Mouse (Mus musculus) kidney, embryonic 16.5 days (tissue): ENCODE results near the gene Rapgef3. TPM values are rescaled to one million over a fixed set of nuclear protein-coding genes. Genes with fewer than 3 reads are reported as not detected.

Source experiments
- ATAC-seq: fragments of 200-750 bp; cut with Nextera tagmentation; 2 replicates; pipeline ENCODE4 v1.8.0; 2017; ENCODE audit warnings: moderate TSS enrichment; ENCODE audit not compliant: low FRiP score, low TSS enrichment
- H3K27ac ChIP-seq: fragments of 300-500 bp; sonication (generic); 2 replicates; pipeline ENCODE4 v1.5.1; 2014; ENCODE audit warnings: low read length
- H3K27me3 ChIP-seq: fragments of 300-500 bp; sonication (generic); 2 replicates; pipeline ENCODE4 v1.6.1; 2014; ENCODE audit warnings: low read length, control low read depth, mixed read lengths; ENCODE audit not compliant: insufficient read depth
- H3K36me3 ChIP-seq: fragments of 300-500 bp; sonication (generic); 2 replicates; pipeline ENCODE4 v1.6.1; 2014; ENCODE audit warnings: low read length, control low read depth, mixed read lengths; ENCODE audit not compliant: insufficient read depth
- H3K4me1 ChIP-seq: fragments of 300-500 bp; sonication (generic); 2 replicates; pipeline ENCODE4 v1.6.1; 2014; ENCODE audit warnings: low read length, control low read depth, mixed read lengths; ENCODE audit not compliant: insufficient read depth
- H3K4me2 ChIP-seq: fragments of 300-500 bp; sonication (generic); replicated peaks from 2 replicates; pipeline ENCODE4 v1.6.1; 2014; ENCODE audit warnings: low read depth, low read length
- H3K4me3 ChIP-seq: fragments of 300-500 bp; sonication (generic); 2 replicates; pipeline ENCODE4 v1.5.1; 2014; ENCODE audit warnings: mild to moderate bottlenecking, low read length
- H3K9ac ChIP-seq: fragments of 300-500 bp; sonication (generic); replicated peaks from 2 replicates; pipeline ENCODE4 v1.6.1; 2014; ENCODE audit warnings: low read length
- H3K9me3 ChIP-seq: fragments of 300-500 bp; sonication (generic); 2 replicates; pipeline ENCODE4 v1.6.1; 2016; ENCODE audit warnings: low read length, control low read depth
- WGBS: fragments of 180-500 bp; shearing (Covaris S2); extraction: QIAGEN DNeasy Blood & Tissue Kit; methylation state at CpG from one replicate; pipeline ENCODE4 v1.1.7; 2014; 5-methylcytosine and 5-hydroxymethylcytosine counted together
- polyA plus RNA-seq: library from polyadenylated mRNA; unstranded; fragments of >200 nt; fragmentation: Nextera tagmentation; extraction: Ambion mirVana; gene quantifications from 2 replicates; pipeline ENCODE4 v1.2.1, GENCODE M21; 2015

Gene Rapgef3
- polyA plus RNA-seq, 1 experiment from 2014 or later, result 36.3 TPM

- no peak within 1 kb of the TSS for H3K27ac ChIP-seq
Observed at GRCm38 (mm10) chr15:97731111-97731510, 36.7 kb downstream of the Rapgef3 start, which contains the start of gene Endou. Gene Endou (minus strand): TSS chr15:97731339.

DNA sequence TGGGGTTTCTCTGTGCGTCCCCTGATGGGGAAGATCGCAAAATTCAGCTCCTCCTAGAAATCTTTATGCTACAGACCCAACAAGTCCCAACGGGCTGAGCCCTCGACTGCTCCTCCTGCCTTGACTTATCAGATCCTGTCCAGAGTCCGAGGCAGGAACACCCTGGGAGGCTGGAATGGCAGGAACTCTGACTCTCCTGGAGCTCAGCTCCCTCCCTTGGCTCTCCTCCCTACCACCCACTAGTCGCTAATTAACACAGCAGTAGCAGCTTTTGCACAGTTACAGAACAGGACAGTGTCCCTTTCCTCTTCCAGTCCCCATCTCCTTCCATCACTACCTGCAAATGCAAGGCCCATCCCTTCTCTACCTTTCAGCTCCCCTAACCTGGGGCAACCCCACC, 37.4 kb downstream of the Rapgef3 start:
- peak; percentile 74; the same call in 1 of the 2 replicates for ATAC-seq
- peaks cover 6% of the 10 kb centered on the region; the same call in 1 of the 2 replicates for H3K4me1 ChIP-seq
- no peak overlapping the region for H3K4me3 ChIP-seq
- WGBS, result 54% methylated on average over 6 of the region's 6 CpGs
- H3K9ac ChIP-seq, result no peak overlapping the region
- no peaks in the 10 kb centered on the region for H3K27me3 ChIP-seq
- no peak overlapping the region for H3K27ac ChIP-seq
- no peaks in the 10 kb centered on the region for H3K36me3 ChIP-seq
- no peak overlapping the region for H3K4me2 ChIP-seq
- H3K9me3 ChIP-seq, result no peaks in the 10 kb centered on the region

More at GRCm38 (mm10) chr15:97731111-97731510, 36.7 kb downstream of the Rapgef3 start, which contains the start of gene Endou:
- no peak within 1 kb of the TSS for H3K9ac ChIP-seq
- H3K4me3 ChIP-seq, result no peak within 1 kb of the TSS
- WGBS, result 88% methylated on average over 8 of the region's 8 CpGs
- H3K9me3 ChIP-seq, result no peaks in the 10 kb centered on the region
- no peak for ATAC-seq
- H3K36me3 ChIP-seq, result no peaks in the 10 kb centered on the region
- no peak within 1 kb of the TSS for H3K4me2 ChIP-seq
- H3K4me1 ChIP-seq, result peaks cover 6% of the 10 kb centered on the region; the same call in 1 of the 2 replicates
- H3K27me3 ChIP-seq, result no peaks in the 10 kb centered on the region

- Histone ChIP-seq H3K4me2 (no peak overlapping the region), H3K27me3 (no peaks in the 10 kb centered on the region), H3K4me1 (peaks cover 6% of the 10 kb centered on the region; the same call in 1 of the 2 replicates), H3K4me3 (no peak overlapping the region), H3K27ac (no peak overlapping the region), H3K9ac (no peak overlapping the region), H3K9me3 (no peaks in the 10 kb centered on the region), H3K36me3 (no peaks in the 10 kb centered on the region)
- ATAC-seq, result no peak
- 59% methylated on average over 7 of the region's 7 CpGs for WGBS
Observed at GRCm38 (mm10) chr15:97728804-97729203, 39.0 kb downstream of the Rapgef3 start.

GRCm38 (mm10) chr15:97728394-97728793, 39.4 kb downstream of the Rapgef3 start:
- no peak overlapping the region for H3K27ac ChIP-seq
- H3K4me1 ChIP-seq, result peaks cover 6% of the 10 kb centered on the region; the same call in 1 of the 2 replicates
- no peaks in the 10 kb centered on the region for H3K27me3 ChIP-seq
- H3K4me3 ChIP-seq, result no peak overlapping the region
- ATAC-seq, result no peak
- H3K9me3 ChIP-seq, result no peaks in the 10 kb centered on the region
- 86% methylated on average over 11 of the region's 11 CpGs for WGBS
- H3K36me3 ChIP-seq, result no peaks in the 10 kb centered on the region
- no peak overlapping the region for H3K9ac ChIP-seq
- no peak overlapping the region for H3K4me2 ChIP-seq

GRCm38 (mm10) chr15:97727520-97727919, 40.3 kb downstream of the Rapgef3 start:
- Histone ChIP-seq H3K4me1 (peaks cover 6% of the 10 kb centered on the region; the same call in 1 of the 2 replicates), H3K4me3 (no peak overlapping the region), H3K27ac (no peak overlapping the region), H3K9ac (no peak overlapping the region), H3K4me2 (no peak overlapping the region), H3K36me3 (no peaks in the 10 kb centered on the region), H3K27me3 (no peaks in the 10 kb centered on the region), H3K9me3 (no peaks in the 10 kb centered on the region)
- no peak for ATAC-seq
- 68% methylated on average over 5 of the region's 5 CpGs for WGBS

DNA sequence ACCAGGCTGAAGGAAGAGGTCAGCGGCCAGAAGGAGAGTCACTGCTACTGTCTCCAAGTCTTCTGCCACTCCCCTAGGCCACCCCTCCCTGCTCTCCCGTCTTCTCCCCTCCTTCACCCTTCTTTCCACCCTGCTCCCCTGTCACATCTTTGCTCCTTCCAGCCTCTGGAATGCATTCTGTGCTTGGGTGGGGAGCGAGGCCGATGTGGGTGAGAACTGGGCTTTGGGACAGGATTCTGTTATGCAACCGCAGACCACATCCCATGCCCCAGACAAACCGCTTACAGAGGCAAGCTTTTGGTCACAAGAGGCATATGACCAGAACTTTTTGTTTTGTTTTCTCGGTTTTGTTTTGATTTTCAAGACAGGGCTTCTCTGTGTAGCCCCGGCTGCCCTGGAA, 40.7 kb downstream of the Rapgef3 start:
- H3K4me1 ChIP-seq, result peaks cover 6% of the 10 kb centered on the region; the same call in 1 of the 2 replicates
- H3K27me3 ChIP-seq, result no peaks in the 10 kb centered on the region
- H3K4me3 ChIP-seq, result no peak overlapping the region
- H3K36me3 ChIP-seq, result no peaks in the 10 kb centered on the region
- no peak overlapping the region for H3K4me2 ChIP-seq
- H3K27ac ChIP-seq, result no peak overlapping the region
- no peak overlapping the region for H3K9ac ChIP-seq
- no peaks in the 10 kb centered on the region for H3K9me3 ChIP-seq
- ATAC-seq, result no peak
- 70% methylated on average over 8 of the region's 8 CpGs for WGBS

GRCm38 (mm10) chr15:97726310-97726709, 41.5 kb downstream of the Rapgef3 start:
- Histone ChIP-seq H3K4me3 (no peak overlapping the region), H3K4me2 (no peak overlapping the region), H3K9me3 (no peaks in the 10 kb centered on the region), H3K36me3 (no peaks in the 10 kb centered on the region), H3K9ac (no peak overlapping the region), H3K27me3 (no peaks in the 10 kb centered on the region), H3K27ac (no peak overlapping the region), H3K4me1 (peaks cover 6% of the 10 kb centered on the region; the same call in 1 of the 2 replicates)
- WGBS, result 87% methylated on average over 13 of the region's 13 CpGs
- ATAC-seq, result no peak

GRCm38 (mm10) chr15:97725198-97725785, 42.5 kb downstream of the Rapgef3 start:
- H3K4me1 ChIP-seq, result peaks cover 9% of the 10 kb centered on the region
- no peak overlapping the region for H3K27ac ChIP-seq
- no peaks in the 10 kb centered on the region for H3K36me3 ChIP-seq
- no peak overlapping the region for H3K4me2 ChIP-seq
- H3K27me3 ChIP-seq, result no peaks in the 10 kb centered on the region
- no peak overlapping the region for H3K9ac ChIP-seq
- no peak for ATAC-seq
- no peaks in the 10 kb centered on the region for H3K9me3 ChIP-seq
- no peak overlapping the region for H3K4me3 ChIP-seq
- 74% methylated on average over 6 of the region's 6 CpGs for WGBS

GRCm38 (mm10) chr15:97724346-97725197, 43.2 kb downstream of the Rapgef3 start:
- Histone ChIP-seq H3K9me3 (no peaks in the 10 kb centered on the region), H3K9ac (no peak overlapping the region), H3K27me3 (no peaks in the 10 kb centered on the region), H3K27ac (no peak overlapping the region), H3K4me3 (no peak overlapping the region), H3K4me2 (no peak overlapping the region), H3K36me3 (no peaks in the 10 kb centered on the region), H3K4me1 (peaks cover 15% of the 10 kb centered on the region)
- no peak for ATAC-seq
- WGBS, result 79% methylated on average over 17 of the region's 17 CpGs
